Mouse (Mus musculus) brain, adult 10 weeks (tissue): ENCODE results near the gene Prrt1. TPM values are rescaled to one million over a fixed set of nuclear protein-coding genes. Genes with fewer than 3 reads are reported as not detected.

Experiments used
- polyA plus RNA-seq: library from polyadenylated mRNA; stranded (reverse); fragments of 350-450 nt; fragmentation: Illumina TruSeq; extraction: RNeasy Lipid Tissue Mini Kit (QIAGEN cat#74804); gene quantifications from one replicate; pipeline ENCODE4 v1.2.3, GENCODE M21; 2015; ENCODE audit warnings: low read depth, low replicate concordance

Prrt1 gene
- 123 TPM for polyA plus RNA-seq

GRCm38 (mm10) chr17:34629221-34629751 lies at the start of gene Prrt1:
TSS of gene Prrt1 (plus strand) at chr17:34629533.

GRCm38 (mm10) chr17:34589681-34590101 lies 39.6 kb upstream of the Prrt1 start, which contains the start of gene Gpsm3:
TSS of gene Gpsm3 (plus strand) at chr17:34589806.

GRCm38 (mm10) chr17:34591029-34591993 lies 38.0 kb upstream of the Prrt1 start, which contains the start of gene Pbx2:
TSS of gene Pbx2 (plus strand) at chr17:34591266.

GRCm38 (mm10) chr17:34597566-34598095 lies 31.7 kb upstream of the Prrt1 start, which contains the start of gene Ager:
TSS of gene Ager (plus strand) at chr17:34597862.

GRCm38 (mm10) chr17:34603375-34604060 lies 25.8 kb upstream of the Prrt1 start, which contains the start of gene Rnf5:
TSS of gene Rnf5 (minus strand) at chr17:34603690.

GRCm38 (mm10) chr17:34604061-34604508 lies 25.2 kb upstream of the Prrt1 start, which contains the start of gene Agpat1:
TSS of gene Agpat1 (plus strand) at chr17:34604262.

GRCm38 (mm10) chr17:34615871-34616270 lies 13.5 kb upstream of the Prrt1 start, which contains the start of gene Egfl8:
TSS of gene Egfl8 (minus strand) at chr17:34615971.

GRCm38 (mm10) chr17:34627943-34628643 lies 1.2 kb upstream of the Prrt1 start, which contains the start of gene Ppt2:
TSS of gene Ppt2 (minus strand) at chr17:34628510.

GRCm38 (mm10) chr17:34644608-34645007 lies 15.3 kb downstream of the Prrt1 start, which contains the start of gene Fkbpl:
TSS of gene Fkbpl (plus strand) at chr17:34644764.

GRCm38 (mm10) chr17:34646906-34647787 lies 17.8 kb downstream of the Prrt1 start, which contains the start of gene Atf6b:
TSS of gene Atf6b (plus strand) at chr17:34647146.

GRCm38 (mm10) chr17:34670235-34670634 lies 40.9 kb downstream of the Prrt1 start, which contains the start of gene Tnxb:
TSS of gene Tnxb (plus strand) at chr17:34670535.

Other genes with a start within 250 kb of the Prrt1 start
- gene BC051142, start 230.7 kb upstream of the Prrt1 start, polyA plus RNA-seq = 4.6 TPM
- not detected for gene Btnl4, start 152.2 kb upstream of the Prrt1 start, polyA plus RNA-seq
- not detected for gene Btnl6, start 112.2 kb upstream of the Prrt1 start, polyA plus RNA-seq
- gene Notch4, start 65.3 kb upstream of the Prrt1 start, polyA plus RNA-seq = 2.6 TPM
- 3.5 TPM for gene Gpsm3, start 39.7 kb upstream of the Prrt1 start, polyA plus RNA-seq
- gene Pbx2, start 38.3 kb upstream of the Prrt1 start, polyA plus RNA-seq = 44.5 TPM
- 0.58 TPM for gene Ager, start 31.7 kb upstream of the Prrt1 start, polyA plus RNA-seq
- 111 TPM for gene Rnf5, start 25.8 kb upstream of the Prrt1 start, polyA plus RNA-seq
- 124 TPM for gene Agpat1, start 25.3 kb upstream of the Prrt1 start, polyA plus RNA-seq
- gene Egfl8, start 13.6 kb upstream of the Prrt1 start, polyA plus RNA-seq = 3.2 TPM
- gene Ppt2, start 1.0 kb upstream of the Prrt1 start, polyA plus RNA-seq = 37.7 TPM
- gene Fkbpl, start 15.2 kb downstream of the Prrt1 start, polyA plus RNA-seq = 12.5 TPM
- gene Atf6b, start 17.6 kb downstream of the Prrt1 start, polyA plus RNA-seq = 54.8 TPM
- gene Tnxb, start 41.0 kb downstream of the Prrt1 start, polyA plus RNA-seq = 0.86 TPM
- gene C4b, start 114.3 kb downstream of the Prrt1 start, polyA plus RNA-seq = 10.9 TPM
- not detected for gene Cyp21a1, start 175.0 kb downstream of the Prrt1 start, polyA plus RNA-seq
- 67.9 TPM for gene Stk19, start 207.4 kb downstream of the Prrt1 start, polyA plus RNA-seq
- 37.4 TPM for gene Dxo, start 207.5 kb downstream of the Prrt1 start, polyA plus RNA-seq
- 47.0 TPM for gene Skiv2l, start 220.7 kb downstream of the Prrt1 start, polyA plus RNA-seq
- 35.3 TPM for gene Nelfe, start 220.9 kb downstream of the Prrt1 start, polyA plus RNA-seq
- 0.31 TPM for gene Cfb, start 233.0 kb downstream of the Prrt1 start, polyA plus RNA-seq
- 5.7 TPM for gene Zbtb12, start 249.9 kb downstream of the Prrt1 start, polyA plus RNA-seq